In the genomic region with DNA sequence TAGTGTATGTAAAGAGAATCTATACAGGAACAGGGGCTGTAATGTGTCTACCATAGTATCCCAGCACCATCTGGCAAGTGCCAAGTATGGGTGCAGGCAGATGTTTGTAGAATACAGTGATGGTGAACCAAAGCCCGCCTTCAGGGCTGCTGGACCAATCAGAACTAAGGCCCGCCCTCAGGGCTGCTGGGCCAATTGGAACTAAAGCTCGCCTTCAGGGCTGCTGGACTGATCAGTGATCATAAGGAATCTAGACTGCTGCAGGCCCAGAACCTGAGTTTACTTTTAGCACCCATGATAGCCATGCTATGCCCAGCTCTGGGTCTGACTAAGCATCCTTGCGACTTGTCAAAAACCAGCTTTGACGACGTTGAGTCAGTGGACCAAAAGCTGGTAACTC, we compare ENCODE assay signal across 10 mouse cellular contexts. TPM values are rescaled to one million over a fixed set of nuclear protein-coding genes. Genes with fewer than 3 reads are reported as not detected.
A peak's percentile ranks its signal among the peaks of the same experiment; 100 is the strongest.
DNase-seq lines count a peak whose midpoint lies in the region; ATAC-seq and TF ChIP-seq lines count a peak whose summit lies in the region.
"Had no signal": no experiment of that assay in that cellular context is flagged by ENCODE, and none has a peak within 500 bp of the region (broad histone marks: within the 10 kb centered on the region; RNA-seq: fewer than 3 reads in every experiment).

No protein-coding gene starts in this region.

- H3K36me3 ChIP-seq in E14TG2a.4 (ENCODE audit: insufficient read depth, low read length) = no peaks in the 10 kb centered on the region
- H3K36me3 ChIP-seq in forebrain, embryonic 13.5 days (ENCODE audit: poor library complexity, severe bottlenecking) = no peaks in the 10 kb centered on the region
- H3K36me3 ChIP-seq in intestine, embryonic 15.5 days = no peaks in the 10 kb centered on the region
- H3K36me3 ChIP-seq: kidney, embryonic 15.5 days had no signal

- H3K9me3 ChIP-seq in E14TG2a.4 (ENCODE audit: low read length) = no peaks in the 10 kb centered on the region
- H3K9me3 ChIP-seq in forebrain, embryonic 13.5 days (replicated peaks) = no peaks in the 10 kb centered on the region
- H3K9me3 ChIP-seq in intestine, embryonic 15.5 days = no peaks in the 10 kb centered on the region
- H3K9me3 ChIP-seq: kidney, embryonic 15.5 days had no signal

- TF ChIP-seq CTCF in E14TG2a.4 (conservative IDR thresholded peaks at IDR 0.05; ENCODE audit: low read length) = no peak

- peak; percentile 45; the same call in 1 of the 2 replicates for ATAC-seq in forebrain, embryonic 13.5 days
- ATAC-seq in megakaryocyte-erythroid progenitor cell, adult 5-6 weeks (replicated peaks; ENCODE audit: low FRiP score, low TSS enrichment, poor library complexity, severe bottlenecking) = peak; percentile 73
- no peak for ATAC-seq in intestine, embryonic 15.5 days
- no peak for ATAC-seq in megakaryocyte, adult 5-6 weeks (ENCODE audit: poor library complexity, severe bottlenecking)

- H3K4me3 ChIP-seq in E14TG2a.4 (replicated peaks; ENCODE audit: low read length) = peak overlapping the region; percentile 73
- H3K4me3 ChIP-seq in forebrain, embryonic 13.5 days = no peak overlapping the region
- no peak overlapping the region for H3K4me3 ChIP-seq in intestine, embryonic 15.5 days (replicated peaks)
- H3K4me3 ChIP-seq: kidney, embryonic 15.5 days had no signal

- no peak overlapping the region for H3K27ac ChIP-seq in forebrain, embryonic 13.5 days
- no peak overlapping the region for H3K27ac ChIP-seq in intestine, embryonic 15.5 days
- H3K27ac ChIP-seq: kidney, embryonic 15.5 days; macrophage had no signal

- 0 out of 2 replicates have a peak overlapping the region, but pooled peaks have one; percentile 10 for H3K4me2 ChIP-seq in forebrain, embryonic 13.5 days
- no peak overlapping the region for H3K4me2 ChIP-seq in intestine, embryonic 15.5 days (replicated peaks)
- H3K4me2 ChIP-seq: kidney, embryonic 15.5 days had no signal

- no peak overlapping the region for H3K9ac ChIP-seq in forebrain, embryonic 13.5 days
- no peak overlapping the region for H3K9ac ChIP-seq in intestine, embryonic 15.5 days
- H3K9ac ChIP-seq: kidney, embryonic 15.5 days had no signal

- WGBS in forebrain, embryonic 13.5 days = 29% methylated on average over 6 of the region's 6 CpGs
- 23% methylated on average over 6 of the region's 6 CpGs for WGBS in intestine, embryonic 15.5 days

- H3K27me3 ChIP-seq in E14TG2a.4 (ENCODE audit: insufficient read depth, low read length) = peaks cover 15% of the 10 kb centered on the region
- H3K27me3 ChIP-seq in forebrain, embryonic 13.5 days = no peaks in the 10 kb centered on the region
- 0 out of 2 replicates have a peak, but pooled peaks cover 5% of the 10 kb centered on the region for H3K27me3 ChIP-seq in intestine, embryonic 15.5 days (replicated peaks)
- H3K27me3 ChIP-seq: kidney, embryonic 15.5 days had no signal

- DNase-seq in cerebellum, postnatal 10 days = peak; percentile 47 to 62
- no peak for DNase-seq in cerebellum, adult 11-12 months
- no peak for DNase-seq in right cerebral cortex, adult 2 months (ENCODE audit: low spot score in 2 of 2)

- peaks cover 34% of the 10 kb centered on the region for H3K4me1 ChIP-seq in E14TG2a.4 (replicated peaks; ENCODE audit: low read depth, low read length)
- H3K4me1 ChIP-seq in forebrain, embryonic 13.5 days = no peaks in the 10 kb centered on the region
- no peaks in the 10 kb centered on the region for H3K4me1 ChIP-seq in intestine, embryonic 15.5 days (replicated peaks)
- H3K4me1 ChIP-seq: kidney, embryonic 15.5 days had no signal

RNA-seq across cellular contexts. Expression of a gene that starts 12.2 kb away (rescaled TPM):
- polyA plus RNA-seq in forebrain, embryonic 13.5 days (2015; fragmentation: Nextera tagmentation; extraction: Ambion mirVana) = 0.09 TPM in 1 of 2 replicates, not detected in the other
- total RNA-seq in megakaryocyte-erythroid progenitor cell, adult 5-6 weeks (2014; fragmentation: Nextera tagmentation) = 1.7 and 2.0 TPM in 2 replicates
- total RNA-seq in megakaryocyte-erythroid progenitor cell, adult 5-6 weeks (2017) = 0.72 and 1.3 TPM in 2 replicates
- 0.54 and 0.60 TPM in 2 replicates for polyA plus RNA-seq in intestine, embryonic 15.5 days (2015; fragmentation: Nextera tagmentation; extraction: Ambion mirVana)
- total RNA-seq in megakaryocyte, adult 5-6 weeks (2015) = 13.0 and 13.2 TPM in 2 replicates
- total RNA-seq in megakaryocyte, adult 5-6 weeks (2017) = 3.9 and 7.5 TPM in 2 replicates

RNA-seq across cellular contexts. Expression of a gene that starts 15.6 kb away (rescaled TPM):
- polyA plus RNA-seq in forebrain, embryonic 13.5 days (2015; fragmentation: Nextera tagmentation; extraction: Ambion mirVana) = 0.11 and 0.17 TPM in 2 replicates
- total RNA-seq in megakaryocyte-erythroid progenitor cell, adult 5-6 weeks (2014; fragmentation: Nextera tagmentation) = 2.3 and 4.2 TPM in 2 replicates
- total RNA-seq in megakaryocyte-erythroid progenitor cell, adult 5-6 weeks (2017) = 1.8 and 2.0 TPM in 2 replicates
- 0.20 TPM in 2 replicates for polyA plus RNA-seq in intestine, embryonic 15.5 days (2015; fragmentation: Nextera tagmentation; extraction: Ambion mirVana)
- total RNA-seq in megakaryocyte, adult 5-6 weeks (2015) = 20.8 and 22.8 TPM in 2 replicates
- 11.1 and 11.7 TPM in 2 replicates for total RNA-seq in megakaryocyte, adult 5-6 weeks (2017)

RNA-seq across cellular contexts. Expression of a gene that starts 33.4 kb away (rescaled TPM):
- not detected in 2 replicates for polyA plus RNA-seq in forebrain, embryonic 13.5 days (2015; fragmentation: Nextera tagmentation; extraction: Ambion mirVana)
- total RNA-seq in megakaryocyte-erythroid progenitor cell, adult 5-6 weeks (2014; fragmentation: Nextera tagmentation) = not detected in 2 replicates
- total RNA-seq in megakaryocyte-erythroid progenitor cell, adult 5-6 weeks (2017) = not detected in 2 replicates
- polyA plus RNA-seq in intestine, embryonic 15.5 days (2015; fragmentation: Nextera tagmentation; extraction: Ambion mirVana) = not detected in 2 replicates
- 0.39 TPM in 1 of 2 replicates, not detected in the other for total RNA-seq in megakaryocyte, adult 5-6 weeks (2015)
- total RNA-seq in megakaryocyte, adult 5-6 weeks (2017) = not detected in 2 replicates
- polyA plus RNA-seq: kidney, embryonic 15.5 days; macrophage had no signal

RNA-seq across cellular contexts. Expression of a gene that starts 50.2 kb away (rescaled TPM):
- 17.9 and 18.1 TPM in 2 replicates for polyA plus RNA-seq in forebrain, embryonic 13.5 days (2015; fragmentation: Nextera tagmentation; extraction: Ambion mirVana)
- total RNA-seq in megakaryocyte-erythroid progenitor cell, adult 5-6 weeks (2014; fragmentation: Nextera tagmentation) = 8.7 TPM in 1 of 2 replicates, not detected in the other
- total RNA-seq in megakaryocyte-erythroid progenitor cell, adult 5-6 weeks (2017) = 0.56 TPM in 1 of 2 replicates, not detected in the other
- polyA plus RNA-seq in intestine, embryonic 15.5 days (2015; fragmentation: Nextera tagmentation; extraction: Ambion mirVana) = 4.1 and 4.3 TPM in 2 replicates
- 0.30 and 0.40 TPM in 2 replicates for total RNA-seq in megakaryocyte, adult 5-6 weeks (2015)
- not detected in 2 replicates for total RNA-seq in megakaryocyte, adult 5-6 weeks (2017)

RNA-seq across cellular contexts. Expression of a gene that starts 50.4 kb away (rescaled TPM):
- 0.26 and 0.60 TPM in 2 replicates for polyA plus RNA-seq in forebrain, embryonic 13.5 days (2015; fragmentation: Nextera tagmentation; extraction: Ambion mirVana)
- 5.3 and 8.3 TPM in 2 replicates for total RNA-seq in megakaryocyte-erythroid progenitor cell, adult 5-6 weeks (2014; fragmentation: Nextera tagmentation)
- 3.1 and 26.4 TPM in 2 replicates for total RNA-seq in megakaryocyte-erythroid progenitor cell, adult 5-6 weeks (2017)
- polyA plus RNA-seq in intestine, embryonic 15.5 days (2015; fragmentation: Nextera tagmentation; extraction: Ambion mirVana) = 0.67 and 0.71 TPM in 2 replicates
- 2.2 and 2.8 TPM in 2 replicates for total RNA-seq in megakaryocyte, adult 5-6 weeks (2015)
- 0.44 and 1.1 TPM in 2 replicates for total RNA-seq in megakaryocyte, adult 5-6 weeks (2017)

Comparison
In these comparisons a context has a peak if more than half of its experiments do, and no peak if none do; other contexts are left out.
1. DNase-seq: peak in cerebellum, postnatal 10 days (2 of 2); none in cerebellum, adult 11-12 months (single experiment) and right cerebral cortex, adult 2 months (0 of 2).
2. ATAC-seq: peak in forebrain, embryonic 13.5 days (single experiment) and megakaryocyte-erythroid progenitor cell, adult 5-6 weeks (single experiment); none in intestine, embryonic 15.5 days (single experiment) and megakaryocyte, adult 5-6 weeks (single experiment).